Mouse (Mus musculus) spleen, adult 2 months (tissue): Measurements from ENCODE around the gene Iqgap2.

Source experiments
- CTCF ChIP-seq: fragments of 200-500 bp; IDR thresholded peaks from 2 replicates; pipeline ENCODE4 v1.5.1; 2011; ENCODE audit warnings: mild to moderate bottlenecking, inconsistent platforms; ENCODE audit not compliant: insufficient read depth, insufficient read length, insufficient replicate concordance; ENCODE audit errors: extremely low read depth
- POLR2A ChIP-seq: fragments of 200-500 bp; IDR thresholded peaks from 2 replicates; pipeline ENCODE4 v1.6.1; 2011; ENCODE audit warnings: low read depth, low read length, inconsistent platforms

DNA sequence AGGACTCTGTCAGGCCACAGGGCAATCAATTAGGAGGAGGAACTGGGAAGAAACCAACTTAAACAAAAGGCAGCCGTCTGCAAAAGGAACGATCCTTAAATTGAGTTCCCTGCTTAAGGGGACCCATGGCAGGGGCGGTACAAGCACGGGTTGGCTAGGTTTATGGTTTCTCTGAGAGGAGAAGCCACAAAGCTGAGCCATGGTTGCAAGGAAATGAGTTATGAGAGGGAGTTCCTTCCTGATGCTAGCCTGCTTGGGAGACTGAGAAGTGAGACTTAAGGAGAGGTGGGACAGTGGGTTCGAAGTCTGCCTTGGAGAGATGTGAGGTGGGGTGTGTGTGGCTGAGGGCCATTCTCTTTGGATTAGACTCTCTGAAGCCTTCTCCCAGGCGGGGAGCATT is 193.8 kb downstream of the Iqgap2 start:
- TF ChIP-seq CTCF: no peak
- no peak for TF ChIP-seq POLR2A
